Mouse (Mus musculus): ENCODE results near the gene St3gal4.

GRCm38 (mm10) chr9:35156862-35157261, 37.8 kb upstream of the St3gal4 start:
- TF ChIP-seq CTCF (IDR thresholded peaks at IDR 0.05; ENCODE audit: control insufficient read depth, insufficient read depth, insufficient replicate concordance, low read depth, low read length), result no peak
- no peak for TF ChIP-seq POLR2A (IDR thresholded peaks at IDR 0.05; ENCODE audit: control insufficient read depth, low read depth, low read length)

All from testis, adult 2 months (tissue).